Mouse (Mus musculus) erythroblast, embryonic 14.5 days (primary cell): ENCODE measurements around the gene Nlk. TPM values are rescaled to one million over a fixed set of nuclear protein-coding genes. Genes with fewer than 3 reads are reported as not detected.

Experiments
- H3K27me3 ChIP-seq: 2 replicates; pipeline ENCODE4 v1.6.1; 2012; ENCODE audit warnings: inconsistent platforms; ENCODE audit not compliant: control insufficient read depth
- H3K36me3 ChIP-seq: 2 replicates; pipeline ENCODE4 v1.6.1; 2012; ENCODE audit warnings: mild to moderate bottlenecking, inconsistent platforms; ENCODE audit not compliant: control insufficient read depth
- H3K4me1 ChIP-seq: 2 replicates; pipeline ENCODE4 v1.6.1; 2012; ENCODE audit warnings: inconsistent platforms; ENCODE audit not compliant: control insufficient read depth
- H3K4me3 ChIP-seq: replicated peaks from 2 replicates; pipeline ENCODE3; 2012; ENCODE audit warnings: moderate library complexity, mild to moderate bottlenecking, inconsistent platforms
- H3K9me3 ChIP-seq: 2 replicates; pipeline ENCODE4 v1.6.1; 2012; ENCODE audit warnings: low read length, inconsistent platforms, mixed read lengths; ENCODE audit not compliant: control insufficient read depth
- GATA1 ChIP-seq: IDR thresholded peaks from 2 replicates; pipeline ENCODE4 v1.6.1; 2012; ENCODE audit warnings: low read length, inconsistent platforms, mixed read lengths
- TAL1 ChIP-seq: IDR thresholded peaks from 3 replicates; pipeline ENCODE4 v1.6.1; 2012; ENCODE audit warnings: low read length, inconsistent platforms, mixed read lengths
- polyA plus RNA-seq: library from polyadenylated mRNA; stranded (reverse); fragments of >175 nt; gene quantifications from 2 replicates; pipeline ENCODE4 v1.2.3, GENCODE M21; 2012

Gene Nlk
- polyA plus RNA-seq, 1 experiment = 0.15 TPM

- H3K9me3 ChIP-seq = no peaks in the 10 kb centered on the region
- TF ChIP-seq TAL1 = no peak
- peak; percentile 68 for TF ChIP-seq GATA1
- peaks cover 11% of the 10 kb centered on the region for H3K27me3 ChIP-seq
- peaks cover 23% of the 10 kb centered on the region for H3K4me1 ChIP-seq
- H3K36me3 ChIP-seq = peaks cover 3% of the 10 kb centered on the region; the same call in 1 of the 2 replicates
- peak overlapping the region; percentile 78 for H3K4me3 ChIP-seq
These were observed 589 bp upstream of the Nlk start for GRCm38 (mm10) chr11:78697753-78698171.

GRCm38 (mm10) chr11:78694249-78694648 lies 2.9 kb downstream of the Nlk start:
- TF ChIP-seq GATA1 = no peak
- TF ChIP-seq TAL1 = no peak
- Histone ChIP-seq H3K27me3 (no peaks in the 10 kb centered on the region), H3K9me3 (no peaks in the 10 kb centered on the region), H3K36me3 (peaks cover 3% of the 10 kb centered on the region; the same call in 1 of the 2 replicates), H3K4me1 (peaks cover 24% of the 10 kb centered on the region), H3K4me3 (no peak overlapping the region)

GRCm38 (mm10) chr11:78693307-78693706 lies 3.9 kb downstream of the Nlk start:
- no peak for TF ChIP-seq TAL1
- TF ChIP-seq GATA1 = no peak
- H3K36me3 ChIP-seq = peaks cover 3% of the 10 kb centered on the region; the same call in 1 of the 2 replicates
- H3K9me3 ChIP-seq = no peaks in the 10 kb centered on the region
- no peak overlapping the region for H3K4me3 ChIP-seq
- no peaks in the 10 kb centered on the region for H3K27me3 ChIP-seq
- H3K4me1 ChIP-seq = peaks cover 24% of the 10 kb centered on the region

GRCm38 (mm10) chr11:78691201-78691600 lies 6.0 kb downstream of the Nlk start:
- no peaks in the 10 kb centered on the region for H3K9me3 ChIP-seq
- H3K4me3 ChIP-seq = no peak overlapping the region
- TF ChIP-seq GATA1 (no peak), TAL1 (no peak)
- H3K36me3 ChIP-seq = peaks cover 3% of the 10 kb centered on the region; the same call in 1 of the 2 replicates
- H3K27me3 ChIP-seq = no peaks in the 10 kb centered on the region
- H3K4me1 ChIP-seq = peaks cover 14% of the 10 kb centered on the region

- no peak overlapping the region for H3K4me3 ChIP-seq
- H3K27me3 ChIP-seq = no peaks in the 10 kb centered on the region
- peaks cover 2% of the 10 kb centered on the region; the same call in 1 of the 2 replicates for H3K36me3 ChIP-seq
- H3K9me3 ChIP-seq = no peaks in the 10 kb centered on the region
- H3K4me1 ChIP-seq = peaks cover 7% of the 10 kb centered on the region
- TF ChIP-seq TAL1 (no peak), GATA1 (no peak)
These were observed 6.6 kb downstream of the Nlk start for GRCm38 (mm10) chr11:78690547-78690946.

GRCm38 (mm10) chr11:78681058-78681457 lies 16.1 kb downstream of the Nlk start:
- no peaks in the 10 kb centered on the region for H3K27me3 ChIP-seq
- 0 out of 2 replicates have a peak, but pooled peaks cover 2% of the 10 kb centered on the region for H3K4me1 ChIP-seq
- H3K4me3 ChIP-seq = no peak overlapping the region
- peaks cover 6% of the 10 kb centered on the region; the same call in 1 of the 2 replicates for H3K36me3 ChIP-seq
- no peak for TF ChIP-seq GATA1
- no peak for TF ChIP-seq TAL1
- H3K9me3 ChIP-seq = no peaks in the 10 kb centered on the region

GRCm38 (mm10) chr11:78678761-78679160 lies 18.4 kb downstream of the Nlk start:
- Histone ChIP-seq H3K4me1 (0 out of 2 replicates have a peak, but pooled peaks cover 2% of the 10 kb centered on the region), H3K9me3 (no peaks in the 10 kb centered on the region), H3K4me3 (no peak overlapping the region), H3K36me3 (peaks cover 4% of the 10 kb centered on the region; the same call in 1 of the 2 replicates), H3K27me3 (no peaks in the 10 kb centered on the region)
- TF ChIP-seq GATA1 (no peak), TAL1 (no peak)

GRCm38 (mm10) chr11:78668647-78669046 lies 28.5 kb downstream of the Nlk start:
- no peaks in the 10 kb centered on the region for H3K9me3 ChIP-seq
- no peak overlapping the region for H3K4me3 ChIP-seq
- TF ChIP-seq GATA1 (no peak), TAL1 (no peak)
- no peaks in the 10 kb centered on the region for H3K27me3 ChIP-seq
- H3K36me3 ChIP-seq = no peaks in the 10 kb centered on the region
- H3K4me1 ChIP-seq = peaks cover 11% of the 10 kb centered on the region

GRCm38 (mm10) chr11:78664853-78665252 lies 32.3 kb downstream of the Nlk start:
- Histone ChIP-seq H3K27me3 (no peaks in the 10 kb centered on the region), H3K4me3 (no peak overlapping the region), H3K4me1 (peaks cover 11% of the 10 kb centered on the region), H3K36me3 (no peaks in the 10 kb centered on the region), H3K9me3 (no peaks in the 10 kb centered on the region)
- TF ChIP-seq TAL1 (no peak), GATA1 (no peak)

- Histone ChIP-seq H3K4me3 (no peak overlapping the region), H3K36me3 (peaks cover 5% of the 10 kb centered on the region), H3K27me3 (no peaks in the 10 kb centered on the region), H3K4me1 (peaks cover 11% of the 10 kb centered on the region), H3K9me3 (no peaks in the 10 kb centered on the region)
- TF ChIP-seq TAL1 (no peak), GATA1 (no peak)
These were observed 33.3 kb downstream of the Nlk start for GRCm38 (mm10) chr11:78663916-78664315.
